Mouse (Mus musculus) stomach, embryonic 15.5 days (tissue): Measurements from ENCODE around the gene Kazn. TPM values are rescaled to one million over a fixed set of nuclear protein-coding genes. Genes with fewer than 3 reads are reported as not detected.

Experiments used
- ATAC-seq: fragments of 200-750 bp; cut with Nextera tagmentation; 2 replicates; pipeline ENCODE4 v1.8.0; 2017; ENCODE audit warnings: low read depth, moderate number of reproducible peaks, moderate TSS enrichment; ENCODE audit not compliant: insufficient read depth, low FRiP score
- H3K27ac ChIP-seq: fragments of 300-500 bp; sonication (generic); 2 replicates; pipeline ENCODE4 v1.5.1; 2015; ENCODE audit warnings: mild to moderate bottlenecking, inconsistent platforms
- H3K27me3 ChIP-seq: fragments of 300-500 bp; sonication (generic); replicated peaks from 2 replicates; pipeline ENCODE4 v1.6.1; 2015; ENCODE audit warnings: inconsistent platforms
- H3K36me3 ChIP-seq: fragments of 300-500 bp; sonication (generic); 2 replicates; pipeline ENCODE4 v1.6.1; 2015; ENCODE audit warnings: inconsistent platforms
- H3K4me1 ChIP-seq: fragments of 300-500 bp; sonication (generic); 2 replicates; pipeline ENCODE4 v1.6.1; 2015; ENCODE audit warnings: inconsistent platforms
- H3K4me2 ChIP-seq: fragments of 300-500 bp; sonication (generic); 2 replicates; pipeline ENCODE4 v1.6.1; 2015; ENCODE audit warnings: mild to moderate bottlenecking, inconsistent platforms
- H3K4me3 ChIP-seq: fragments of 300-500 bp; sonication (generic); replicated peaks from 2 replicates; pipeline ENCODE4 v1.5.1; 2015; ENCODE audit warnings: inconsistent platforms
- H3K9ac ChIP-seq: fragments of 300-500 bp; sonication (generic); 2 replicates; pipeline ENCODE4 v1.6.1; 2015; ENCODE audit warnings: inconsistent platforms
- H3K9me3 ChIP-seq: fragments of 300-500 bp; sonication (generic); 2 replicates; pipeline ENCODE4 v1.6.1; 2016; ENCODE audit warnings: inconsistent platforms
- WGBS: fragments of 180-500 bp; shearing (Covaris S2); methylation state at CpG from one replicate; pipeline ENCODE4 v1.1.7; 2015; 5-methylcytosine and 5-hydroxymethylcytosine counted together
- polyA plus RNA-seq: library from polyadenylated mRNA; unstranded; fragments of >200 nt; fragmentation: Nextera tagmentation; extraction: Ambion mirVana; gene quantifications from 2 replicates; pipeline ENCODE4 v1.2.1, GENCODE M21; 2015

Gene Kazn
- polyA plus RNA-seq, 1 experiment from 2014 or later = 17.1 TPM

DNA sequence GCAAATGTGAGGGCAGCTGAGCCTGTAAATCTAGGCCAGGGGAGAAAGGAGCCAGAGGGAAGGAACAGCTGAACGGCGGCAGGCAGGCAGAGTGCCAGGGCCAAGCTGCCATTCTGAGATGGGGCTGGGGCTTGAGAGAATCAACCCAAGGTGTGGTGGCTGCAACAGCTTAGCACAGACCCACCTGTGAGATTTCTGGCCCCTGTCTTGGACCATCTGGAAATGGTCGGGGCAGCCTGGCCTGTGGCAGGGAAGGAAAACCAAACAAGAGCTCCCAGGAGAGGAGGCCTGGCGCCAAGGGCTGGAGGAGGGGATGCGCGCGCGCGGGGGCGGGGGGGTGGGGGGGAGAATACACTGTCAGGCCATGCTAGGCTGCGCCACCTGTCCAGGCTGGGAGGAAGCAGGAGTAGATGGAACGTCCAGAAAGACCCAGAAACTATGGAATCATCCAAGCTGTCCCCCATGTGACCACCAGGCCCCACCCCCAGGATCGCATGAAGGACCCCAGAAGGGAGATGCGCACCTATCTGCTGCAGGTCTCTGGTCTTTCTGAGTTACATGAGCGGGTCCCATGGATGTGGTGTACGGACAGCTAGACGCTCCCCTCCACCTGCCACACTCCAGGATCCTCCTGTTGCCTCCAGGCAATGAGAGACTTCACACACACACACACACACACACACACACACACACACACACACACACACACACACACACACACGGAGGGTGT lies 158.1 kb downstream of the Kazn start:
- Histone ChIP-seq H3K4me2 (peak overlapping the region; percentile 97), H3K36me3 (no peaks in the 10 kb centered on the region), H3K9me3 (no peaks in the 10 kb centered on the region), H3K27me3 (no peaks in the 10 kb centered on the region), H3K9ac (no peak overlapping the region), H3K27ac (peak overlapping the region; percentile 46; the same call in 1 of the 2 replicates), H3K4me1 (peaks cover 49% of the 10 kb centered on the region), H3K4me3 (peak overlapping the region; percentile 17; the same call in 1 of the 2 replicates)
- 42% methylated on average over 18 of the region's 18 CpGs for WGBS
- ATAC-seq = no peak

DNA sequence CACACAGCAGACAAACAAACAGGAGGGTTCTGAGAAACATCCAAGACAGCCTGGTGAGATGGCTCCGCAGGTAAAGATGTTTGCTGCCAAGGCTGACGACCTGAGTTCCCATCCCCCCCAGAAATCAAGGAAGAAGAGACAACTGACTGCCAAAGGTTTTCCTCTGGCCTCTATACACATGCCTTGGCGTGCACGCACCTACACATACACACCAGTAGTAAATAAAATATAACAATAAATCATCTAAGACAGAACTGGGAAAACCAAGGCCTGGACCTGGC lies 158.8 kb downstream of the Kazn start:
- H3K27me3 ChIP-seq = no peaks in the 10 kb centered on the region
- no peak overlapping the region for H3K4me3 ChIP-seq
- 70% methylated on average over 4 of the region's 4 CpGs for WGBS
- no peak for ATAC-seq
- no peaks in the 10 kb centered on the region for H3K9me3 ChIP-seq
- H3K36me3 ChIP-seq = no peaks in the 10 kb centered on the region
- H3K27ac ChIP-seq = peak overlapping the region; percentile 1; the same call in 1 of the 2 replicates
- no peak overlapping the region for H3K9ac ChIP-seq
- H3K4me1 ChIP-seq = peaks cover 51% of the 10 kb centered on the region
- peak overlapping the region; percentile 97; the same call in 1 of the 2 replicates for H3K4me2 ChIP-seq

GRCm38 (mm10) chr4:142079629-142080486 lies 159.3 kb downstream of the Kazn start:
- Histone ChIP-seq H3K4me1 (peaks cover 52% of the 10 kb centered on the region), H3K4me3 (no peak overlapping the region), H3K27ac (0 out of 2 replicates have a peak overlapping the region, but pooled peaks have one; percentile 1), H3K4me2 (no peak overlapping the region), H3K27me3 (no peaks in the 10 kb centered on the region), H3K36me3 (no peaks in the 10 kb centered on the region), H3K9me3 (no peaks in the 10 kb centered on the region), H3K9ac (no peak overlapping the region)
- ATAC-seq = no peak
- WGBS = 69% methylated on average over 14 of the region's 14 CpGs

DNA sequence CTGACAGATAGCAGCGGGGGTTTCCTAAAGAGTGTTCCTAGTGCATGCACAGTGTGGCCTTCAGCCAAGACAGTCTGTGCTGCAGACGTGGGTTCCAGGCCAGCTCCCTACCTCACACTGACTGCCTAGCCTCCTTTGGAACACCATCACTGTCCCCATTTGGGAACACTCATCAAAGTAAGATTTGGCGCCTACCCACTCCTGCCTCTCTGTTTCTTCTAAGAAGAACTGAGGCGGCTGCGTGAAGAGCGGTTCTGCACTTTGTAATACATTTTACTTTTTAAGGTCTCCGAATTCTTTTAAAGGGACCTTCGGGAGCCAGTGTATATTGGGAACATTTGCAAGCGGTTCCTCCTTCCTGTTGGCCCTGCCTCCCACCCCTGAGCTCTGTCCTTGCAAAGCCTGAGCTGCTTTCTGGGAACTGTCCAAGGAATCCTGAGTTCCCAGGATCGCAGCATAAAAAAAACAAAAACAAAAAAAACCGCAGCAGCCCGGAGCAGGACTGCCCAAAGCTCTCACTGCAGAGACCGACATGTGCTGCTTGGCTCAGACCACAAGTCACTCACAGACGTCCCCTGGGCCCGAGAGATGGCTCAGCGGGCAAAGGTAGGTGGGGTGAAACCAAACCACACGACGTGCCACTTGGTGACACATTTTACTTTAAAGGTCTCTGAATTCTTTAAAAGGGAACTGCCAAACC lies 161.5 kb downstream of the Kazn start:
- no peaks in the 10 kb centered on the region for H3K9me3 ChIP-seq
- no peak overlapping the region for H3K9ac ChIP-seq
- ATAC-seq = no peak
- whole genome bisulfite sequencing = 27% methylated on average over 18 of the region's 18 CpGs
- no peaks in the 10 kb centered on the region for H3K27me3 ChIP-seq
- no peaks in the 10 kb centered on the region for H3K36me3 ChIP-seq
- H3K27ac ChIP-seq = peak overlapping the region; percentile 75
- H3K4me1 ChIP-seq = peaks cover 52% of the 10 kb centered on the region
- H3K4me3 ChIP-seq = no peak overlapping the region
- peak overlapping the region; percentile 17; the same call in 1 of the 2 replicates for H3K4me2 ChIP-seq

- Histone ChIP-seq H3K9me3 (no peaks in the 10 kb centered on the region), H3K9ac (no peak overlapping the region), H3K4me3 (no peak overlapping the region), H3K36me3 (no peaks in the 10 kb centered on the region), H3K27me3 (no peaks in the 10 kb centered on the region), H3K4me2 (no peak overlapping the region), H3K27ac (peak overlapping the region; percentile 75; the same call in 1 of the 2 replicates), H3K4me1 (peaks cover 53% of the 10 kb centered on the region)
- whole genome bisulfite sequencing = 51% methylated on average over 1 of the region's 1 CpGs
- no peak for ATAC-seq
Measured at GRCm38 (mm10) chr4:142076883-142077282, 162.3 kb downstream of the Kazn start.

- Histone ChIP-seq H3K4me3 (no peak overlapping the region), H3K4me1 (peaks cover 49% of the 10 kb centered on the region), H3K9ac (no peak overlapping the region), H3K4me2 (no peak overlapping the region), H3K9me3 (no peaks in the 10 kb centered on the region), H3K27ac (no peak overlapping the region), H3K36me3 (no peaks in the 10 kb centered on the region), H3K27me3 (no peaks in the 10 kb centered on the region)
- WGBS = 75% methylated on average over 11 of the region's 11 CpGs
- no peak for ATAC-seq
Measured at GRCm38 (mm10) chr4:142075931-142076330, 163.3 kb downstream of the Kazn start.

DNA sequence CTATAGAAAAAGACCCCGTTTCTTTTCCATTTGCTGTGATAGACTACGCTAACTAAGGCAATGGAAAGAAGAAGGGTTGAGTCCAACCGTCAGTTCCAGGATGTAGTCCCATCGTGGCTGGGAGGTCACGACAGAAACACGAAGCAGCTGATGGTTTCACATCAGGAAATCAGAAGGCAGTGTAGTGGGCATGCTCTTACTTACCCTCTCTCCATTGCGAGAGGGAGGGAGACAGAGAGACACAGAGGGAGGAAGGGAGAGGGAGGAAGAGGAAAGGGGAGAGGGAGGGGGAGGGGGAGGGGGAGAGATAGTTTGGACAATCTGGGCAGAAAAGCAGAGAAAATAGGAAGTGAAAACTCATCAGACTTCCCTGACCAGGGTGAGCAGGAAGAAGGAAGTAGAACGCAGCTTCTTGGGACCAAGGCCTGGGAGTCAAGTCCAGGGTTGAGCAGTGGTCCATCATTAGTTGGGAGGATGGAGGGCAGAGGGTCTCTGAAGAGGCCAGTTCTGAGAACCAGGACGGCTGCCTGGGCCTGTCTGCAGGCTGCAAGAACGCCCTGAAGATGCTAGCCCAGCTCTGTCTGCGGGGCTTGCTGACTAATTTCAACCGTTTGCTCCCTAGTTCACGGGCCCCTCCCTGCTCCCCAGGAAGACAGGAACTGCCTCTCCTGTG lies 165.0 kb downstream of the Kazn start:
- H3K27me3 ChIP-seq = no peaks in the 10 kb centered on the region
- no peak for ATAC-seq
- no peak overlapping the region for H3K9ac ChIP-seq
- no peak overlapping the region for H3K4me2 ChIP-seq
- H3K27ac ChIP-seq = no peak overlapping the region
- peaks cover 45% of the 10 kb centered on the region for H3K4me1 ChIP-seq
- H3K9me3 ChIP-seq = no peaks in the 10 kb centered on the region
- no peaks in the 10 kb centered on the region for H3K36me3 ChIP-seq
- WGBS = 56% methylated on average over 13 of the region's 13 CpGs
- H3K4me3 ChIP-seq = no peak overlapping the region

GRCm38 (mm10) chr4:142071243-142071991 lies 167.8 kb downstream of the Kazn start:
- Histone ChIP-seq H3K4me3 (no peak overlapping the region), H3K4me2 (peak overlapping the region; percentile 0), H3K27me3 (no peaks in the 10 kb centered on the region), H3K36me3 (no peaks in the 10 kb centered on the region), H3K9ac (no peak overlapping the region), H3K4me1 (peaks cover 40% of the 10 kb centered on the region), H3K9me3 (no peaks in the 10 kb centered on the region), H3K27ac (peak overlapping the region; percentile 85)
- peak; percentile 40; the same call in 1 of the 2 replicates for ATAC-seq
- WGBS = 18% methylated on average over 18 of the region's 18 CpGs

- H3K9ac ChIP-seq = no peak overlapping the region
- H3K36me3 ChIP-seq = no peaks in the 10 kb centered on the region
- WGBS = 29% methylated on average over 8 of the region's 8 CpGs
- ATAC-seq = no peak
- H3K4me3 ChIP-seq = no peak overlapping the region
- peaks cover 46% of the 10 kb centered on the region for H3K4me1 ChIP-seq
- H3K9me3 ChIP-seq = no peaks in the 10 kb centered on the region
- H3K27ac ChIP-seq = peak overlapping the region; percentile 85
- H3K4me2 ChIP-seq = peak overlapping the region; percentile 0; the same call in 1 of the 2 replicates
- no peaks in the 10 kb centered on the region for H3K27me3 ChIP-seq
Measured at GRCm38 (mm10) chr4:142070840-142071239, 168.4 kb downstream of the Kazn start.

DNA sequence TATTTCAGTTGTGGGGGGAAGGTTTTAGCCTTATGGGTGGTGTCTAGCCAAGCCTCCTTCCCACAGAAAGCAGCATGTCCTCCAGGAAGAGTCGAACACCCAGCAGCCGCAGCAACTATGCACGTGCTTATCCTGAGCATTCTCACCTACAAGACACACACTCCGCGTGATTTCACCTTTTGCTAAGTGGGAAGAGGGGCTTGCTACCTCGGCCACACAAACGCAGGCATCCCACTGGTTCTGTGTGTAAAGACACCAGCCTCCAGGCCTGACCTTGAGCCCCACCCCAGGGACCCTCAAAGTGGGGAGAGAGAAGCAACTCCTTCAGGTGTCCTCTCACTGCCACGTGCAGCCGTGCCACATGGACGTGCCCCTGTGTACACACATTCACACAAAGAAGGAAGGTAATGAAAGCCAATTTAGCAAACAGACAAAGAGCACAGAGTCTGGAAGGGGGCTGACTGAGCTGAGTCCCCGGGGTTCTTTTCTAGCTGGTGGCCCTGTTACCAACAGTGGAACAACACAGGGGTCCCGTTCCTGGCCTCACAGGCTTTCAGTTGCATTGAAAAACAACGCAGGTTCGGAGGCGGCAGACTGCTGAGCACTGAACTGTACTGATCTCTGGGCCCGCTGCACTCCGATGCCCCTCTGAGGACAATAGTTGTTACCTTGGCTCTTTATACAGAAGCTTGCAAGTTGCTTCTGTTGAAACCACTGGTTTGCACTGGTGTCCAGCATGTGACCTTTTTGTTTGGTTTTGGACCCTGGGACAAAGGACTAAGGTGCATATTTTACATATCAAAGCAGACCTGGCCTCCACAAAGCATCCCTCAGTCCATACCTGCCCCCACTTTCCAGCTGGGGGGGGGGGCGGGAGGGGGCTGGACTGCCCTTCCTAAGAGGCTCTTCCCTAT lies 170.0 kb downstream of the Kazn start:
- H3K4me2 ChIP-seq = no peak overlapping the region
- peaks cover 53% of the 10 kb centered on the region for H3K4me1 ChIP-seq
- peak overlapping the region; percentile 8; the same call in 1 of the 2 replicates for H3K27ac ChIP-seq
- H3K9ac ChIP-seq = no peak overlapping the region
- WGBS = 47% methylated on average over 18 of the region's 18 CpGs
- ATAC-seq = no peak
- no peaks in the 10 kb centered on the region for H3K27me3 ChIP-seq
- H3K4me3 ChIP-seq = no peak overlapping the region
- no peaks in the 10 kb centered on the region for H3K9me3 ChIP-seq
- no peaks in the 10 kb centered on the region for H3K36me3 ChIP-seq
